16 mouse cellular contexts compared by ENCODE assay signal in the genomic region with DNA sequence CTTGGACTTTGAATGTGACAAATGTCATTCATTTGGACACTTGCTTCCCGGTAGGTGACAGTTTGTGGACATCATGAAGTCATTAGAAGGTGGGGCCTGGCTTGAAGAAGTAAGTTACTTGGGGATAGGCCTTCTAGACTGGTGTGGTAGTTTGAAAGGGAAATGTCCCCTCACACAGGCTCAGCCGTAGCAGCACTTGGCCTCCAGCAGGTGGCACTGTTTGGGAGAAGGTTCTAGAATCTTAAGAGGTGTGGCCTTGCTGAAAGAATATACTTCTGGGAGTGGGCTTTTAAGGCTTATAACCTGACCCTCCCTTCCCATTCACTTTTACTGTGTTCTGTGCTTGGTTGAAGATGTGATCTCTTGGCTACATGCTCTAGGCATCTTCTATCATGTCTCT.
DNase-seq lines count a peak whose midpoint lies in the region; ATAC-seq and TF ChIP-seq lines count a peak whose summit lies in the region.
"Had no signal": no experiment of that assay in that cellular context is flagged by ENCODE, and none has a peak within 500 bp of the region (broad histone marks: within the 10 kb centered on the region; RNA-seq: fewer than 3 reads in every experiment).

No protein-coding gene starts in this region.

- no peak overlapping the region for H3K4me3 ChIP-seq in intestine, postnatal 0 days (ENCODE audit: low read depth, low read length)
- no peak overlapping the region for H3K4me3 ChIP-seq in intestine, embryonic 15.5 days (replicated peaks)
- H3K4me3 ChIP-seq in liver, embryonic 14.5 days (ENCODE audit: insufficient read depth in 1 of 2, low read depth in 2 of 2, low read length in 2 of 2) = no peak overlapping the region
- no peak overlapping the region for H3K4me3 ChIP-seq in thymus, adult 2 months (ENCODE audit: control insufficient read depth, insufficient read depth, low read length)
- H3K4me3 ChIP-seq: embryonic facial prominence, embryonic 12.5 days; liver, embryonic 15.5 days; megakaryocyte, embryonic 14.5 days; neural tube, embryonic 12.5 days had no signal

- no peak for DNase-seq in liver, embryonic 14.5 days (ENCODE audit: low read depth in 3 of 3, low spot score in 3 of 3)
- DNase-seq in liver = no peak
- peak; percentile 5 for DNase-seq in thymus, postnatal 4 days
- DNase-seq in thymus, adult 2 months = no peak
- DNase-seq in testis, postnatal 10 days (ENCODE audit: low spot score) = peak; percentile 43
- DNase-seq in frontal cortex, postnatal 25 days (ENCODE audit: low spot score in 2 of 2) = no peak
- DNase-seq: kidney, adult 18-20 months; thymus, postnatal 14 days had no signal

- H3K9me3 ChIP-seq in intestine, postnatal 0 days (ENCODE audit: control insufficient read depth) = no peaks in the 10 kb centered on the region
- H3K9me3 ChIP-seq in intestine, embryonic 15.5 days = no peaks in the 10 kb centered on the region
- no peaks in the 10 kb centered on the region for H3K9me3 ChIP-seq in liver, embryonic 14.5 days (ENCODE audit: control insufficient read depth, low read length)
- H3K9me3 ChIP-seq: embryonic facial prominence, embryonic 12.5 days; liver, embryonic 15.5 days; neural tube, embryonic 12.5 days had no signal

- no peaks in the 10 kb centered on the region for H3K27me3 ChIP-seq in intestine, postnatal 0 days (replicated peaks; ENCODE audit: control insufficient read depth, insufficient read depth, low read length)
- no peaks in the 10 kb centered on the region for H3K27me3 ChIP-seq in intestine, embryonic 15.5 days (replicated peaks)
- H3K27me3 ChIP-seq in liver, embryonic 14.5 days (ENCODE audit: control insufficient read depth, insufficient read depth, low read length) = no peaks in the 10 kb centered on the region
- no peaks in the 10 kb centered on the region for H3K27me3 ChIP-seq in thymus, adult 2 months (ENCODE audit: control insufficient read depth, insufficient read depth, low read length)
- H3K27me3 ChIP-seq: embryonic facial prominence, embryonic 12.5 days; liver, embryonic 15.5 days; megakaryocyte, embryonic 14.5 days; neural tube, embryonic 12.5 days; Patski had no signal

- H3K27ac ChIP-seq in intestine, postnatal 0 days (ENCODE audit: low read depth, low read length) = no peak overlapping the region
- H3K27ac ChIP-seq in intestine, embryonic 15.5 days = no peak overlapping the region
- no peak overlapping the region for H3K27ac ChIP-seq in liver, embryonic 14.5 days
- no peak overlapping the region for H3K27ac ChIP-seq in thymus, adult 2 months (ENCODE audit: control insufficient read depth, insufficient read depth, low read length)
- H3K27ac ChIP-seq: embryonic facial prominence, embryonic 12.5 days; hindbrain, embryonic 14.5 days; liver, embryonic 15.5 days; neural tube, embryonic 12.5 days had no signal

- no peak overlapping the region for H3K4me2 ChIP-seq in intestine, postnatal 0 days (replicated peaks; ENCODE audit: low read depth)
- no peak overlapping the region for H3K4me2 ChIP-seq in intestine, embryonic 15.5 days (replicated peaks)
- H3K4me2 ChIP-seq in liver, embryonic 14.5 days (ENCODE audit: low read depth) = no peak overlapping the region
- H3K4me2 ChIP-seq: embryonic facial prominence, embryonic 12.5 days; hindbrain, embryonic 14.5 days; liver, embryonic 15.5 days; neural tube, embryonic 12.5 days had no signal

- H3K9ac ChIP-seq in intestine, postnatal 0 days (ENCODE audit: low read depth, low read length) = no peak overlapping the region
- H3K9ac ChIP-seq in intestine, embryonic 15.5 days = no peak overlapping the region
- H3K9ac ChIP-seq in liver, embryonic 14.5 days (replicated peaks) = no peak overlapping the region
- H3K9ac ChIP-seq: embryonic facial prominence, embryonic 12.5 days; hindbrain, embryonic 14.5 days; liver, embryonic 15.5 days; neural tube, embryonic 12.5 days had no signal

- TF ChIP-seq CTCF in intestine, postnatal 0 days (IDR thresholded peaks at IDR 0.05; ENCODE audit: low read depth) = peak; percentile 33; the same call in 1 of the 2 replicates
- TF ChIP-seq CTCF in liver, embryonic 14.5 days (IDR thresholded peaks at IDR 0.05; ENCODE audit: low read depth) = peak; percentile 31
- TF ChIP-seq CTCF in thymus, adult 2 months (IDR thresholded peaks at IDR 0.05; ENCODE audit: borderline replicate concordance, control insufficient read depth, extremely low read depth, insufficient read depth, low read length, poor library complexity) = no peak

- 86% methylated on average over 2 of the region's 2 CpGs for WGBS in intestine, postnatal 0 days
- WGBS in intestine, embryonic 15.5 days = 88% methylated on average over 2 of the region's 2 CpGs
- 50% methylated on average over 2 of the region's 2 CpGs for WGBS in liver, embryonic 14.5 days (ENCODE audit: insufficient replicate concordance)
- 85% methylated on average over 2 of the region's 2 CpGs for WGBS in thymus, adult 2 months

- no peak for TF ChIP-seq EP300 in liver, embryonic 14.5 days (IDR thresholded peaks at IDR 0.05; ENCODE audit: low read depth)

- TF ChIP-seq POLR2A in thymus, adult 2 months (IDR thresholded peaks at IDR 0.05; ENCODE audit: control insufficient read depth, extremely low read depth, insufficient read depth, low read length, poor library complexity) = no peak

- ATAC-seq in intestine, postnatal 0 days = no peak
- ATAC-seq in intestine, embryonic 15.5 days = no peak
- ATAC-seq in liver, embryonic 14.5 days (ENCODE audit: insufficient read depth) = no peak
- ATAC-seq: Patski had no signal

- no peaks in the 10 kb centered on the region for H3K4me1 ChIP-seq in intestine, postnatal 0 days (replicated peaks; ENCODE audit: control insufficient read depth, insufficient read depth, low read length)
- H3K4me1 ChIP-seq in intestine, embryonic 15.5 days (replicated peaks) = no peaks in the 10 kb centered on the region
- no peaks in the 10 kb centered on the region for H3K4me1 ChIP-seq in liver, embryonic 14.5 days (replicated peaks; ENCODE audit: control insufficient read depth in 2 of 2, insufficient read depth in 2 of 2, low read length in 1 of 2)
- H3K4me1 ChIP-seq in thymus, adult 2 months (replicated peaks; ENCODE audit: control insufficient read depth, insufficient read depth, low read length) = no peaks in the 10 kb centered on the region
- H3K4me1 ChIP-seq: embryonic facial prominence, embryonic 12.5 days; liver, embryonic 15.5 days; megakaryocyte, embryonic 14.5 days; neural tube, embryonic 12.5 days had no signal

- H3K36me3 ChIP-seq in intestine, postnatal 0 days (ENCODE audit: control insufficient read depth, insufficient read depth) = no peaks in the 10 kb centered on the region
- H3K36me3 ChIP-seq in intestine, embryonic 15.5 days = no peaks in the 10 kb centered on the region
- H3K36me3 ChIP-seq in liver, embryonic 14.5 days (replicated peaks; ENCODE audit: control insufficient read depth, insufficient read depth, low read depth) = no peaks in the 10 kb centered on the region
- H3K36me3 ChIP-seq in thymus, adult 2 months (ENCODE audit: control insufficient read depth, insufficient read depth, low read length) = no peaks in the 10 kb centered on the region
- H3K36me3 ChIP-seq: embryonic facial prominence, embryonic 12.5 days; liver, embryonic 15.5 days; neural tube, embryonic 12.5 days had no signal

Comparison
In these comparisons a context has a peak if more than half of its experiments do, and no peak if none do; other contexts are left out.
1. DNase-seq: peak in thymus, postnatal 4 days (single experiment) and testis, postnatal 10 days (single experiment); none in liver, embryonic 14.5 days (0 of 3), liver (single experiment), thymus, adult 2 months (single experiment) and frontal cortex, postnatal 25 days (0 of 2).